Mouse (Mus musculus): Measurements from ENCODE around the gene Atp5j. TPM values are rescaled to one million over a fixed set of nuclear protein-coding genes. Genes with fewer than 3 reads are reported as not detected.

Gene Atp5j
- total RNA-seq (2017): 91.5 and 129 TPM in 2 replicates

DNA sequence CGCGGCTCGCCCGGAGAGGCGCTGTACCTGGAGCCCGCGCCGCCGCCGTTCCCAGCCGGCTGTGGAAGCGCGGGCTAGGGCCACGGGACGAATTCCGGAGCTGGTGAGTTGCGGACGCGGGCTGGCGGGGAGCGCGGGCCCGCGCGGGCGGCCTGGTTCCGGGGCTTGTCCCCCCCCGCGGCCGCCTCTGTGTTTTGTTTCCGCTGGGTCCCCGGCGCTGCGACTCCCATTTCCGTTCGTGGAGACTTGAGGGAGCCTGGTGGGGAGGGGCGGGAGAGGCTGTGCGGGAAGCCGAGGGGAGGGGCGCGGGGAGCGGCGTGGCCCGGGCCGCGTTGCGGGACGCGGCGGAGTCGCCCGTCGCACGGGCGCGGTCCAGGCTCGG is at the start of gene Atp5j:
Gene Atp5j (minus strand): TSS at position 185 of the 382 bp plus-strand sequence.
- no peak for ATAC-seq (ENCODE audit: extremely low read depth, insufficient number of reproducible peaks, low FRiP score, poor library complexity, severe bottlenecking)

DNA sequence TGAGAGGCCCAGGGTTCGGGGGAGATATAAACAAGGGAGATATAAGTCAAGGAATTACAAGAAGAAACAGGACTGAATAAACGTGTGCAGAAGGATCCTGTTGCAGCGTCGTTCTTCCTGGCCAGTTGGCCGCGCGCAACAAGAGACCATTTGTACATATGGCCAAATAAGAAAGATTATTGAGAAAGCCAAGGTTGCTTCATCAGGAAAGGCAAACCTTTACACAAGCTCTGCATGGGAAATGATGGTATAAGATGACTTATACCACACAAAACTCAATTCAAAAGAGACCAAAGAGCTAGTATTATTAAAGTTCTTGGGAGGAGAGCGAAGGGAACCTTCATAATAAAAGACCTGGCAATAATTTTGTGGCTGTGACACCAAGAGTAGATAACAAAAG is 49.1 kb upstream of the Atp5j start:
- no peak for ATAC-seq (ENCODE audit: extremely low read depth, insufficient number of reproducible peaks, low FRiP score, poor library complexity, severe bottlenecking)

DNA sequence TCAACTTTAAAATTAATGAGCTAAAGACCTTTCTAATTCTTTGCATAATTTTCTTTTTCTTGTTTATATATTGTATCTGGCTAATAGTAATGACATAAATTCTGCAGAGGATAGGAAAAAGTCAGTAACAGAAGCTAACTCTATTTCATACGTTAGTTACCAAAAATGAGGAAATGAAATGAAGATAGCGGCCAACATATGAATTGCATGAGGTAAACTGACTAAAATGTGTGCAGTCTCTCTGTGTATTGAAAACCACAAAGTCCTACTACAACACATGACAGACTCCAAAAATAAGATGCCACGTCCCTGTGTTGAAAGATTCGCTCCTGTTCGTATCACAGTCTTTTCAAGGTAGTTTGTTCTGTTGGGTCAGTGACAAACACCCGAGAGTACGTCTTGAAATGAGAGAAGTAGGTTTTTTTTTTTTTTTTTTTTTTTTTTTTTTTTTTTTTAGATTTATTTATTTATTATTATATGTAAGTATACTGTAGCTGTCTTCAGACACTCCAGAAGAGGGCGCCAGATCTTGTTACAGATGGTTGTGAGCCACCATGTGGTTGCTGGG is 46.4 kb upstream of the Atp5j start:
- ATAC-seq (ENCODE audit: extremely low read depth, insufficient number of reproducible peaks, low FRiP score, poor library complexity, severe bottlenecking): no peak

DNA sequence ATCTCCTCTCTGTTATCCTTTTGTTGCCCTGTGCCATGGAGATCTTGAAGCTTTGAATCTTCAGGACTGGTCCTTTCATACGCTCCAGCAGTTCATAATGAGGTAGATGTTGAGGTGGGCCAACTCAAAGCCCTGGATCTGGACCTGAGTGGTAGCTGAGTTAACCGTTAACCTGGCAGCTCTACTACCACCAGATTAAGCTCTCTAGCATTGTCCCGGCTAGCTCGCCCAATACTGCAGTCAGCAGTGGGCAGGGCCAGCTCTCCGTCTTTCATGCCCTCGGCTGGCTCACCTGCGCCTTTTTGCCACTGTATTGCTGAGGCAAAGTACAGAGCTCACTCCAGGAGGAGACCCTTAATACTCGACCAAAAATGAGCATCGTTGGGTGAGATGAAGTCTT is 45.7 kb upstream of the Atp5j start:
- no peak for ATAC-seq (ENCODE audit: extremely low read depth, insufficient number of reproducible peaks, low FRiP score, poor library complexity, severe bottlenecking)

DNA sequence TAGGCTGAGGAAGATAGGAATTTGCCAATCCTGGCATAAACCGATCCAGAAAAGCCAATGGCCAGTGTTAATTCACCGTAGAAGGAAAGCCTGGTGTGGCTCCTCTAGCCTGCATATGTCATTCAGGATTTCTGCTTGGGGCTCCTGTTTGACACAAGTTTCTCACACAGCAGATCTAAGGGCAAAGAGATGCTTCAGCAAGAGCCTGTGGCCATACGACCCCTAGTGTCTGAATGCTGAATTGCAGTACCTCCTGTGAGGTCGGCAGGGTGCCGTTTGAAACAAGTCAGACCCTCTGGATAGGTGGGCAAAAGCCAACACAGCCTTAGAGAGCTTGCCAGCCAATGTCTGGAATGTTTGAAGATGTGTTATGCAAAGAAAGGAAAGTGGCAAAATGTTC is 43.7 kb upstream of the Atp5j start:
- peak; percentile 88 for ATAC-seq (ENCODE audit: extremely low read depth, insufficient number of reproducible peaks, low FRiP score, poor library complexity, severe bottlenecking)

DNA sequence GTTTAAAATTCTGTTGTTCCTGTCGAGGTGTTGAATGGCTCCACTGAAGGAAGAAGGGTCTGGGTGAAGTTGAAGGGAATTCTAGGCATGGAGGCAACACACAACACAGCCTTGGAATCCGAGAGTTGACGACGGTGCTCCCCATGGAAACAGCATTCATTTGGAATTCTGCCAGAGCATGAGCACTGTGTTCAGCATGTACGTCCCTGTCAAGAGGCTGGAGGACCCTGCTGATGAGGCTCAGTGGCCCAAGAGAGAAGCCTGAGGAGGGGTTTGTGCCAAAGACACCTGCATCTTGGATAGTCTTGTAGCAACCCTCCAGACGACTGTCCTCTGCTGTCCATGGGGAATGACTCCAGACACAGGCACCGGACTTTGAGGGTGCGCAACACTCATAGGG is 40.7 kb upstream of the Atp5j start:
- no peak for ATAC-seq (ENCODE audit: extremely low read depth, insufficient number of reproducible peaks, low FRiP score, poor library complexity, severe bottlenecking)

DNA sequence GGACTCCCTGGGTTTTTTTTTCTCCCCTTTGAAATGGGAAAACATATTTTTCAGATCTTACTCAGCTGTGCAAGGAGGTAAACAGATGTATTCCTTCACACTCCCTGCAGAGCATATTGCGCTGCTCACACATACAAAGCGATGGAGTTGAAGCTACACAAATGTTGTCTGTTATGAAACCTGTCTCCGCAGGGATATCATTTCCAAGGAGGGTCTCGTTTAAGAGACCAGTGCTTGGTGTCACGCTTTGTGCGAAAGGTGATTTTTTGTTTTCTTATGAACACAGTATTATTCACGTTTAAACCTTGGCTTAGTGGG is 40.3 kb upstream of the Atp5j start:
- ATAC-seq (ENCODE audit: extremely low read depth, insufficient number of reproducible peaks, low FRiP score, poor library complexity, severe bottlenecking): no peak

DNA sequence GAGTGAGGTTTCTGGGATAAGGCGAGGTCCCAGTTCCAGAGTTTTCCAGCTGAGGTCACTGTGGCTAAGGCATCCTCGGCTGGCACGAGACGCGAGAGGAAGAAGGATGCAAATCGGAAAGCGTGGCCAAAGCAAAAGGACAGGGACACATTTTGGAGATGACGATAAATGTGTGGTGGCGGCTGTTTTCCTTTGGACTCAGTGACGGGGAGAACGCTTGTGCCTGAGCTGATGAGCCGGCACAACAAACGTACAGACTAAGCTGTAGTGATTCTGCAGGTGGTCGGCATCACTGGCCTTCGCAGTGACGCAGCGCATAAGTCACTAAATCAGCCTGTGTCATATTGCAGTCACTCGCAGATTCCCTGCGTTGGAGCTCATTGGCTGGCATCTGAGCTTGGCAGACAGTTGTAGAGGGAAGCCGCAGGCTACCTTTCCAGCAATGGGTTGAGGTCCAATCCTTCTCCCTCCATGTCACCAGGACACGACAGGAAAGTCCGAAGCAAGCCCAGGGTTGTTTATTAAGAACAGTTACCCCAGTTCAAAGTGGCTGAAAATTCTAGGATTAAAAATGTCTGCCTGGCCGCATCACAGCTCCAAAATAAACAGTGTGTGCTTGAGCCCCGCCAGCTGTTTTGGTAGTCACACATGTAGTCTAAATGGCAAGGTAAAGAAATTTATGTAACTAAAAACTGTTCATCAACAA is 39.7 kb upstream of the Atp5j start:
- ATAC-seq (ENCODE audit: extremely low read depth, insufficient number of reproducible peaks, low FRiP score, poor library complexity, severe bottlenecking): no peak

DNA sequence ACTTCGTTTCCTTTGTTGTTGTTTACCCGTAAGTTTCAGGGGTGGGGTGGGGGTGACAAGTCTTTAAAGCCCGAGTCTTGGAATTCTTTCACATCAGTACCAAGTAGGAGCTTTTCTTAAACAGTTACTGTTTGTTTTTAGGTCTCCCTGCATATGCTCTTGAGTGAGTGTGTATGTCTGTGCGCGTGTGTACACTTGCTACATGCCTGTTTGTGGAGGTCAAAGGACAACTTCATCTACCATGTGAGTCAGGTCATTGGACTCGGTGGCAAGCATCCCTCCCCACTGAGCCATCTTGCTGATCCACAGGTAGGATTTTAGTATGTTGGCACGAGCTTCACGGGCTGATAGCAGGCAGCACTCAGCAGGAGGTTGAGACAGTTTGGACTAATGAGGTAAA is 38.4 kb upstream of the Atp5j start:
- ATAC-seq (ENCODE audit: extremely low read depth, insufficient number of reproducible peaks, low FRiP score, poor library complexity, severe bottlenecking): no peak

DNA sequence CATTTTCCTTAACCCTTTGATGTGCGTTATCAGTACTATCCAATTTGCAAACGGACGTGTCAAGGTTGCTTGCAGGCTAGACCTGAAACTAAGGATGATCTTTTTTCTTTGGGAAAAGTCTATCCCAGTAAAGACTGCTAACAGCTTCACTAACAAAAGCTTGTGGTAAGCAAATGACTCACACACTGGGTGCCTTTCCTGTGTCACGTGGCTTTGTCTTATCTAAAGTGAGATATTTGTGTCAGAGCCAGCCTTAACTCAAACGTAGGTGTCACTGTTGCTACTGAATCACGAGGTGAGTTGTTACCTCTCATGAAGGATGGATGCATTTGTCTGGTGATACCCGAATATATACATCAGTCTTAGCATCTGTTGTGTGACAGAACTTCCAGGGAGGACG is 29.2 kb upstream of the Atp5j start:
- ATAC-seq (ENCODE audit: extremely low read depth, insufficient number of reproducible peaks, low FRiP score, poor library complexity, severe bottlenecking): no peak

DNA sequence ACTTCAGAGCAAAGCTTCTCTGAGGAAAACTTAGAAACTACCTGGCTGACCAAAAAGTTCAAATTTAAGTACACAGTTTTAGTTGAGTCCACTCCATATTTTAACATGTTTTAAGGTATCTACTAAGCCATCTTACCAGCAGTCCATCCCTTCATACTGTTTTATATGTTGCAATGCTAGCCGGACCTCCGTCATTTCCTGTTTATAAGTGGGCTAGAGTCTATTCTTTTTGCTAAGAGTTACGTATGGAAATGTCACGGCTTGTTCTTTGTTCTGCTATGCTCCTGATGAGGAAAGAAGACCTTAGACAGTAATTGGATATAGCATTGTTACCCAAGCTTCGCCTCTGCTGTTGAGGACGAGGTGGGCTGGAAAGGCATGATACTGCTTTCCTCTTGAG is 18.1 kb upstream of the Atp5j start:
- no peak for ATAC-seq (ENCODE audit: extremely low read depth, insufficient number of reproducible peaks, low FRiP score, poor library complexity, severe bottlenecking)

DNA sequence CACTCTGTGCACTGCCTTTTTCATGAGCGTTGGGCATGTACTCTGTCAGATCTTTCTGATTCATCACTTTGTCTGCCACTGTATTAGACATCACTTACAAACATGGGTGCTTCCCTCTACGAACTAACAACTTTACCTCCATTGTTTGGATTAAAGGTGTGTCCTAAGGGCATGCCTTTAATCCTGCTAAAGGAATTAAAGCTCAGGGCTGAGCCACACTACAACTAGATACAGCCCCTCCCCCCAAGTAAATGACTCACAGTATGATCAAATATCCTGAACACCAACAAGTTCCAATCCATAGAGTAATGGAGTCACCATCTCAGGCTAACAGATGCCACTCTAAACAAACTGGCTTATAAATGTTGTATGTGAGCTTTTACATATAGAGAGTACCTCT is 3.2 kb upstream of the Atp5j start:
- ATAC-seq (ENCODE audit: extremely low read depth, insufficient number of reproducible peaks, low FRiP score, poor library complexity, severe bottlenecking): no peak

DNA sequence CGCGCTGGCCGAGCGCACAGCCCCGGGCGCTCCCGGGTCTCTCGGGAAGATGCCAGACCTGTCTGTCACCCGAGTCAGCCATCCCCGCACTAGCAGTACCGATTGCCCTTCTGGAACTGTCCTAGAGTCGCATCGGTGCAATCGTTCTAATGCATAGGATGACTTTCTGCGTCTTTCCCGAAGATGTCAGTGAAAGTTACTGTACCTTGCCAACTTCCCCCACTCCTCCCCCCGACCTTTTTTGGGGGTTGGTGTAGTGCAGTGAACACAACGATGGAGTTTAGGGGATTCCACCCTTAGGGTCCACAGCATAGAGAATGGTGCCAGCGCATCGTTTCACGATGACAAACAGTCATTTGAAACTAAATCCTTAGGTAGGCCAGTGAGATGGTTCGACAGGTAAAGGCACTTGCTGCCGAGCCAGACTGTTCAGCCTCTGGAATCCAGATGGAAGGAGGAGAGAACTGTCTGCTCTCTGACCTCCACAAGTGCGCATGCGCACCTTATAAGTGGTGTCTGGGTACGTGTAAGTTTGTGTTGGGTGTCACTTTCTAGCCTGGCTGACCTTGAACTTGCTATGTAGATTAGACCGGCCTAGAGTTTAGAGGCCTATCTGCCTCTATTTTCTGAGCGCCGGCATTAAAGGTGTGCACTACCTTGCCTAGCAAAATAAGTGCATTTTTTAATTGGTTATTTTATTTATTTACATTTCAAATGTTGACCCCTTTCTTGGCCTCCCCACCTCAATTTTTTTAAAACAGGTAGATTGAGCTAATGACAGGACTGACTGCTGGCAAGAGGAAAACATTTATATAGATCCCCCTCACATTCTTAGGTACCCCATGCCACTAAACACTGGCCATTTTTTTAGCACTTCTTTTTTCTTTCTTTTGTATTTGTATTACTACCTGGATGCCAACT is 658 bp upstream of the Atp5j start:
- no peak for ATAC-seq (ENCODE audit: extremely low read depth, insufficient number of reproducible peaks, low FRiP score, poor library complexity, severe bottlenecking)

DNA sequence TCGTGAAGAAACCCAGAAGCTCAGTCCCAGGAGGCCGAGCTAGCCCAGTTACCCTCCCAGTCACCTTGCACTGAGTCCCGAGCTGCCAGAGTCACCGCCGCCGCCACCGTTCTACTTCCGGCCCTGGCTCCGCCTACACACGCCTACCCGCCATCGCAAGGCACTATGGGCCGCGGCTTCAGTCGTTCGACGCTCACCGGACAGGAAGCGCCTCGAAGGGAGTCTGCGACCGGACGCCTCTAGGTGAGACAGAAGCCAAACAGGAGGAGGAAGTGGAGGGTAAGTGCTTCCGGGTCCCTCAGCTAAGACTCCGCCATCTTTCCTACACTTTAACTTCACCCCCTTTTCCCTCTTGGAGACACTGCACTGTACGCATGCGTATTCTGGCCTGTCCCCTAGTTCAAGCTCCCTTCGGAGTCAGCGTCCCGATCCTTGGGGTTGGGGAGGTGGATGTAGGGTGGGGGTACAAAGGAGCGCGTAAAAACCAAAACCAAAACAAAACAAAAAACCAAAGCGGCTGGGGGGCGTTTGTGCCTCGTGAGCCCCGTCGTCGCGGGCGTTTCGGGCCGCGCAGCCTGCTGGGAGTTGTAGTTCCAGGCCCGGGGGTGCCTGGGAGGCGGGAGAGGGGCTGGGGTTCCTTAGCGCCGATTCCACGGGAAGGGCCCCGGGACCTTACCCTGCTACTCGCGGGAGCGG is 532 bp downstream of the Atp5j start, which contains the start of gene Gabpa:
Gene Gabpa (plus strand): TSS at position 181 of the 696 bp plus-strand sequence.
- ATAC-seq (ENCODE audit: extremely low read depth, insufficient number of reproducible peaks, low FRiP score, poor library complexity, severe bottlenecking): peak; percentile 96

DNA sequence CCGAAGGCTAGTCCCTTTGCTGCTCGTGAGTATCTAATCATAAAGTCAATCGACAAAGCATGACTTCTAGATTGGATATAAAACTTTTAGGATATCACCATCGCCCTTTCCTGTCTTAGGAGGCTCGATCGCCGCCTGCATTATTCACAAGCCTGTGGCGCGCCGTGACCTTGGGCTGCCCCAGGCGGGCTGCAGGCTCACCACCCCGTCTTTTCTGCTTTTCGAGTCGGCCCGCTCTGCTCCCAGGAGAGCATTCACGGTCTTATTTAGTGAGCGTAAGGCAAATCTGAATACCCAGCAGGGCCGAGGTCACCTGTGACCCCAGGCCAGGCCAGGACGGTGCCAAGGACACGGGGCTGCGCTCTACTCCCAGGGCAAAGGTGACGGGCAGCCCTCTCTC is 1.1 kb downstream of the Atp5j start:
- ATAC-seq (ENCODE audit: extremely low read depth, insufficient number of reproducible peaks, low FRiP score, poor library complexity, severe bottlenecking): no peak

DNA sequence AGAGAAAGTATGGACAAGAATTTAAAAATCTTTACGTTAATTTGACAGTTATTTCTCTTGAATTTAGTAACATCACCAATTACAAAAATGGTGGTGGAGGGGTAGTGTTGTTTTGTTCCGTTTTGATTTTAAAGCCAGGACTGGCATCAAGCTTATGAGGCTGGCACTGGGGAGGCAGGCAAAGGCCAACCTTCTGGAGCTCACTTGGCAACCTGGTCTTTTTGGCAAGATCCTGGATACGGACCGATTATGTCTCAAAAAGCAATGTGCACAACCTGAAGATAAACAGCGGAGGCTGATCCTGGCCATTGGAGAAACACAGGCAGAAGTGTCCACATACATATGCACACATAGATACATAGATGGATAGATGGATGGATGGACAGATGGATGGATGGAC is 2.7 kb downstream of the Atp5j start:
- ATAC-seq (ENCODE audit: extremely low read depth, insufficient number of reproducible peaks, low FRiP score, poor library complexity, severe bottlenecking): no peak

DNA sequence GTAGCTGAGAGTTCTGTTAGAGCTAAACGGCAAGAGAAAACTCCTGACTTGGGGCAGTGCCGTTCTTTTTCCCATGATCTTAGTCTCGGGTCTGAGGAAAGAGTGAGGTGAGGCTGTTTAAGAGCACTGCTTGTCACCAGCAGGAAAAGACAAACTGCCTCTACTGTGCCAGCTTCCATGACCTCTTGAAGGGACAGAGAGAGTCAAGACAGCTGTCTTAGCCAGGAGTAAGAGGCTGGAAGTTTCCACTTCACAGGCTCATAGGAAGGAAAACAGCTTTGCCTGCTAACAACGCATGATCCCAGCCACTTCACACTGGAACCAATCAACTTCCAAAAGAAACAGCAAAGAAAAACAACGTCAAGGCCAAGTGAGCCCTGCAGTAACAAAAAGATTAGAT is 3.7 kb downstream of the Atp5j start:
- ATAC-seq (ENCODE audit: extremely low read depth, insufficient number of reproducible peaks, low FRiP score, poor library complexity, severe bottlenecking): no peak

DNA sequence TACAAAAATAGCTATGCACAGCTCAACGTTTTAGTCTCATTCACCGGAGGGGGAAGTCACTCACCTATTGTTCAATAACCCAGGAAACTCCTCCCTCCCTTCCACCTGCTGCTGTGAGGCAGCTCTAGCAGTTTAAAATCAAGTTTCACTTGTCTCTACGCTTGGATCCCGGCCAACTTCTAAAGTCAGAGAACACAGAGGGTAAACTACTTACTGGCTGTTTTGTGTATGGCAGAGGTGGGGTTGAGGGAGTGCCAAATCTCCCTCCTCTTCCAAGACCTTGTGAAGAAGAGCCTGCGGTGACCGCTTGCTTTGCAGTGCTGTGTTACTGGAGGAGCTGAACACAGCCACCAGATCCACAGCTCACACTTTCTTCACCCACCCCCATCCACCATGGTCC is 10.4 kb downstream of the Atp5j start:
- no peak for ATAC-seq (ENCODE audit: extremely low read depth, insufficient number of reproducible peaks, low FRiP score, poor library complexity, severe bottlenecking)

DNA sequence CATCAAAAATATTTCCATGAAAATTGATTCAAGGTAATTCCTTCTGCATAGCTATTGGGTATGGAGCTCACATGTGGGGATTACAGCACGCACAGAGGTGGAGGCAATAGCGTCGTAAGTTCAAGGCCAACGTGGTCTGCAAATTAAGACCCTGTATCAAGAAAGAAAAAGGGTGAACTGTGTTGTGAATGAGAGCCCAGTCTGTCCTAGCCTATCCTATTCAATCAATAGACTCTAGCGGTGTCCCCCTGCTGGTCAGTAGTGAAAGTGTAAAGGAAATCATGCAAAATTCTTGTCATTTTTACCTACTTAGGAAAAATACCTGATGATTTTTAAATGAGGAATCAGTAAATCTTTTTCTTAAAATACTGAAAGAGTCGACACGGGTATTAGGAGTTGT is 18.0 kb downstream of the Atp5j start:
- peak; percentile 65; the same call in 1 of the 2 replicates for ATAC-seq (ENCODE audit: extremely low read depth, insufficient number of reproducible peaks, low FRiP score, poor library complexity, severe bottlenecking)

DNA sequence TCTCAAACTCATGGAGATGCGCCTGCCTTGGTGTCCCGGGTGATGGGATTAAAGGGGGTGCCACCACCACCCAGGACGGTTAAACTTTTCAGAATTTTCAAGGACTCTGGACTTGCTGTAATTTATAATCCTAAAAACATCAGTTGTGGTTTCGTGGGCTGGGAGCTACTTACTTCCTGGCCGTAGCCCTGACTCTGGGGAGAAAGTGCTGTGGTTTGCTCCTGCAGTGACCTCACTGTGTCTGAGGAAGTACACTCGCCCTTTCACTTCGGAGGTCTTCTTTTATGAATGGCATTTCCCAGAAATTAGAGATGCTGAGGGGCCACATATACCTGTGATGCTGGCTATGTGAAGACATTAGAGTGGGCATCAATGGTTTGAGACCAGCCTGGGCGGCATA is 20.9 kb downstream of the Atp5j start:
- peak; percentile 32; the same call in 1 of the 2 replicates for ATAC-seq (ENCODE audit: extremely low read depth, insufficient number of reproducible peaks, low FRiP score, poor library complexity, severe bottlenecking)

Measured in neutrophil, adult 5-6 weeks (primary cell).